Mouse (Mus musculus): ENCODE data around the gene Mfng. TPM values are rescaled to one million over a fixed set of nuclear protein-coding genes. Genes with fewer than 3 reads are reported as not detected.

Mfng gene
- total RNA-seq (2012; rRNA removed) (35.2 and 43.2 TPM in 2 replicates), total RNA-seq (2014; rRNA removed) (46.5 and 52.5 TPM in 2 replicates), polyA plus RNA-seq (2012; ENCODE audit: insufficient read length, low read depth) (57.7 and 63.7 TPM in 2 replicates)

GRCm38 (mm10) chr15:78773290-78773729, at the start of gene Mfng:
Gene Mfng (minus strand): TSS chr15:78773475.
- in situ Hi-C loops (cut with MboI; ENCODE audit: low pct_ligation_motif_present, low pct_unique_long_range_greater_than_20kb, low sequenced_read_pairs): no loop called here
- Histone ChIP-seq H3K4me1 (ENCODE audit: control insufficient read depth in 1 of 2, insufficient read depth in 2 of 2) (peaks cover 11 to 37% of the 10 kb centered on the region in 2 experiments), H3K79me2 (replicated peaks; ENCODE audit: control insufficient read depth, extremely low read depth, insufficient read depth, poor library complexity, severe bottlenecking) (peaks cover 11% of the 10 kb centered on the region), H3K27ac (ENCODE audit: insufficient read depth, low read depth) (peak within 1 kb of the TSS; percentile 58), H3K4me3 (replicated peaks in 1 of 3; ENCODE audit: low read depth in 2 of 3, low read length in 2 of 3, poor library complexity in 1 of 3) (peak within 1 kb of the TSS; percentile 74 to 84 (median 82)), H3K4me2 (ENCODE audit: insufficient read depth, low read depth, poor library complexity, severe bottlenecking) (peak within 1 kb of the TSS; percentile 90), H3K36me3 (replicated peaks in 1 of 2; ENCODE audit: control insufficient read depth in 1 of 2, insufficient read depth in 1 of 2, low read length in 1 of 2) (peaks cover 5 to 28% of the 10 kb centered on the region in 2 experiments), H3K9ac (ENCODE audit: insufficient read depth, low read depth) (peak within 1 kb of the TSS; percentile 71), H3K27me3 (replicated peaks) (peaks cover 1% of the 10 kb centered on the region), H3K9me3 (replicated peaks; ENCODE audit: low read length) (peaks cover 13% of the 10 kb centered on the region)
- TF ChIP-seq ETS1 (conservative IDR thresholded peaks at IDR 0.05; ENCODE audit: low read depth, low read length): no peak
- no peak for TF ChIP-seq RCOR1 (conservative IDR thresholded peaks at IDR 0.05; ENCODE audit: low read depth, low read length)
- TF ChIP-seq UBTF (IDR thresholded peaks at IDR 0.05; ENCODE audit: low read depth, low read length): no peak; the same call in 1 of the 2 replicates
- no peak for TF ChIP-seq GABPA (IDR thresholded peaks at IDR 0.05; ENCODE audit: insufficient replicate concordance, low read depth, low read length)
- TF ChIP-seq RAD21 (IDR thresholded peaks at IDR 0.05; ENCODE audit: low read depth, low read length): no peak
- TF ChIP-seq POLR2A (IDR thresholded peaks at IDR 0.05; ENCODE audit: low read depth, low read length): peak; percentile 92
- no peak for TF ChIP-seq NRF1 (IDR thresholded peaks at IDR 0.05; ENCODE audit: low read depth, low read length)
- no peak for TF ChIP-seq SIN3A (IDR thresholded peaks at IDR 0.05; ENCODE audit: low read length)
- TF ChIP-seq MYC (IDR thresholded peaks at IDR 0.05; ENCODE audit: low read depth, low read length): 0 out of 2 replicates have a peak, but pooled peaks have one; percentile 37
- TF ChIP-seq ZNF384 (IDR thresholded peaks at IDR 0.05; ENCODE audit: low read depth, low read length): no peak
- TF ChIP-seq PAX5 (IDR thresholded peaks at IDR 0.05; ENCODE audit: low read length): no peak
- no peak for TF ChIP-seq ZKSCAN1 (IDR thresholded peaks at IDR 0.05; ENCODE audit: borderline replicate concordance, low read depth, low read length)
- TF ChIP-seq BHLHE40 (IDR thresholded peaks at IDR 0.05; ENCODE audit: low read depth, low read length): no peak
- peak; percentile 74; the same call in 1 of the 2 replicates for TF ChIP-seq NELFE (IDR thresholded peaks at IDR 0.05; ENCODE audit: low read depth, low read length)
- TF ChIP-seq ELF1 (IDR thresholded peaks at IDR 0.05; ENCODE audit: low read depth, low read length): peak; percentile 31; the same call in 1 of the 2 replicates
- peak; percentile 65; the same call in 1 of the 2 replicates for TF ChIP-seq ZMIZ1 (IDR thresholded peaks at IDR 0.05; ENCODE audit: low read depth, low read length)
- TF ChIP-seq MXI1 (IDR thresholded peaks at IDR 0.05; ENCODE audit: low read depth, low read length): no peak
- no peak for TF ChIP-seq CTCF (conservative IDR thresholded peaks at IDR 0.05 in 1 of 2, IDR thresholded peaks at IDR 0.05 in 1 of 2; ENCODE audit: low read depth in 2 of 2, low read length in 2 of 2)
- 0 out of 2 replicates have a peak, but pooled peaks have one; percentile 39 for TF ChIP-seq TBP (conservative IDR thresholded peaks at IDR 0.05; ENCODE audit: low read depth, low read length)
- no peak for TF ChIP-seq ZC3H11A (IDR thresholded peaks at IDR 0.05; ENCODE audit: low read depth, low read length)
- no peak for TF ChIP-seq JUN (IDR thresholded peaks at IDR 0.05; ENCODE audit: insufficient read depth, low read depth, low read length)
- no peak for TF ChIP-seq CHD1 (IDR thresholded peaks at IDR 0.05; ENCODE audit: low read depth, low read length)
- TF ChIP-seq TCF12 (IDR thresholded peaks at IDR 0.05; ENCODE audit: low read depth, low read length): peak; percentile 55; the same call in 1 of the 2 replicates
- no peak for TF ChIP-seq SMC3 (IDR thresholded peaks at IDR 0.05; ENCODE audit: low read depth, low read length)
- no peak for TF ChIP-seq MEF2A (IDR thresholded peaks at IDR 0.05; ENCODE audit: borderline replicate concordance, low read depth, low read length)
- peak; percentile 54; the same call in 1 of the 2 replicates for TF ChIP-seq MAX (IDR thresholded peaks at IDR 0.05; ENCODE audit: low read length)
- dilution Hi-C loops (cut with MboI; ENCODE audit: extremely low pct_ligation_motif_present, extremely low pct_unique_long_range_greater_than_20kb, low sequenced_read_pairs): no loop called here
- peak; percentile 90 for DNase-seq (ENCODE audit: extremely low read depth)

Data from CH12.LX (cell line).